Mouse (Mus musculus) heart, postnatal 0 days (tissue): Measurements from ENCODE around the gene Spdye4b.

ENCODE experiments used
- CTCF ChIP-seq: IDR thresholded peaks from 2 replicates; pipeline ENCODE4 v1.5.1; 2016; ENCODE audit warnings: antibody characterized with exemption, control low read depth, low read depth
- EP300 ChIP-seq: IDR thresholded peaks from 2 replicates; pipeline ENCODE4 v1.6.1; 2016; ENCODE audit warnings: antibody characterized with exemption, low read depth

GRCm38 (mm10) chr5:143147481-143147880 lies 33.3 kb upstream of the Spdye4b start, which contains the start of gene Olfr718-ps1:
- TF ChIP-seq EP300 (no peak), CTCF (no peak)
